Mouse (Mus musculus): Measurements from ENCODE around the gene Gm20741. TPM values are rescaled to one million over a fixed set of nuclear protein-coding genes. Genes with fewer than 3 reads are reported as not detected.

Gene Gm20741
- not detected in 2 replicates for polyA plus RNA-seq (2011; ENCODE audit: insufficient read length, low read depth, missing spikeins)

DNA sequence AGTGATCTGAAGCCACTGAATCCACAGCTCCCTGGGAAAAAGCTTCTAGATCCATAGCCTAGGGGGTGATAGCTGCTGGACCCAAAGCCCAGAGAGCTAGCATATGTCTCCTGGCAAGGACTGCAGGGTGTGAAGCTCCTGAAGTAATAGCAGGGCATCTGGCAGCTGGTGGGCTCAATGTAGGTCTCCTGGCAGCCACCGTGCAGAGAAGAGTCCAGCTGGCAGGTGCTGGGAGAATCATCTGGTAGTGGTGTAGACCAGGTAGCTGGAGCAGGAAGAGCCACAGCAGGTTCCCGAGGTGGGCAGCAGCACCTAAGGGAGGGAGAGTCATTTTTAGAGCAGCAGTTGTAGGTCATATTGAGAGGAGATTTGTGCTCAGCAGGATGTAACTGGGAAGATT lies at the start of gene Gm20741:
Gene Gm20741, minus strand, starts transcription at position 394 of the 400 bp plus-strand sequence.
- no peak within 1 kb of the TSS for H3K4me3 ChIP-seq (ENCODE audit: insufficient read depth, low read length)
- no peak within 1 kb of the TSS for H3K27ac ChIP-seq (ENCODE audit: insufficient read depth, low read length)
- TF ChIP-seq CTCF (IDR thresholded peaks at IDR 0.05; ENCODE audit: borderline replicate concordance, insufficient read depth, low read length) (no peak), POLR2A (IDR thresholded peaks at IDR 0.05; ENCODE audit: low read depth, low read length) (no peak)
- H3K4me1 ChIP-seq (ENCODE audit: control insufficient read depth, insufficient read depth, low read length) = no peaks in the 10 kb centered on the region

DNA sequence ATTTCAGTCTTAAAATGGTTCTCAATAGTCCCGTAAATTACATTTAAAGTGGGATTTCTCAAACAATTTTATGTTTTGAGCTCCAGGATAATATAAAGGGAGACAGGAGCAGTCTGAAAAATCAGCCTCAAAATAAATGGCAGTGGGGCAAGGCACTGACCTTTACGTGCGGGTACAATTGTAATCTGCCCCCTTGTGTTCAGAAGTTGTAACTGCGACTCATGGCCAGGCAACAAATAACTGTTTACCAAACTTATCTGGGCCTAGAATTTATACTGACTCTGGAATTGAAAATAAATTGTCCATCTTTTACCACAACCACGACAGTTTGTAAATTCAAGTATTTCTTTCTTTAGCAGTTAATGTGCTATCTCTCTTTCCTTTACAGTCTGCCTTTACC lies 39.4 kb upstream of the Gm20741 start:
- no peaks in the 10 kb centered on the region for H3K4me1 ChIP-seq (ENCODE audit: control insufficient read depth, insufficient read depth, low read length)
- no peak overlapping the region for H3K27ac ChIP-seq (ENCODE audit: insufficient read depth, low read length)
- TF ChIP-seq CTCF (IDR thresholded peaks at IDR 0.05; ENCODE audit: borderline replicate concordance, insufficient read depth, low read length) = peak; percentile 26; the same call in 1 of the 2 replicates
- no peak for TF ChIP-seq POLR2A (IDR thresholded peaks at IDR 0.05; ENCODE audit: low read depth, low read length)
- H3K4me3 ChIP-seq (ENCODE audit: insufficient read depth, low read length) = no peak overlapping the region

DNA sequence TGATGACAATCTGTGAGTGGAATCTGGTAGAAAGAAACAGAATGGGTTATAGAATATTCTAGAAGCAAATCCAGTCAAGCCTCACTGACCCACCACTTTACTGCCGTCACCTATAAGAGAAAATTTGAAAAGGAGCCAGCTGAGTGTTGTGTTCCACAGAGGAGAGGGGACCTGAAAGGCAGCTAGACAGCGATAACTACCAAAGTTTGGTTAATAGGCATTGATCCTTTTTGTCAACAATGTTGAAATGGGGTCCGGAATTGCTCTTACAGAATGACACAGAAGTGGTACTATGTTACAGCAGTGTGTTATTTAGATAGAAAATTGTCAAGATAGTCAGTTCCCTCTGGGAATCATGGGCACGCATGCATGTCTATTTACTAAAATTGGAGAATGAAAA lies 36.5 kb upstream of the Gm20741 start:
- H3K27ac ChIP-seq (ENCODE audit: insufficient read depth, low read length) = no peak overlapping the region
- H3K4me3 ChIP-seq (ENCODE audit: insufficient read depth, low read length) = no peak overlapping the region
- TF ChIP-seq CTCF (IDR thresholded peaks at IDR 0.05; ENCODE audit: borderline replicate concordance, insufficient read depth, low read length) (no peak), POLR2A (IDR thresholded peaks at IDR 0.05; ENCODE audit: low read depth, low read length) (no peak)
- no peaks in the 10 kb centered on the region for H3K4me1 ChIP-seq (ENCODE audit: control insufficient read depth, insufficient read depth, low read length)

DNA sequence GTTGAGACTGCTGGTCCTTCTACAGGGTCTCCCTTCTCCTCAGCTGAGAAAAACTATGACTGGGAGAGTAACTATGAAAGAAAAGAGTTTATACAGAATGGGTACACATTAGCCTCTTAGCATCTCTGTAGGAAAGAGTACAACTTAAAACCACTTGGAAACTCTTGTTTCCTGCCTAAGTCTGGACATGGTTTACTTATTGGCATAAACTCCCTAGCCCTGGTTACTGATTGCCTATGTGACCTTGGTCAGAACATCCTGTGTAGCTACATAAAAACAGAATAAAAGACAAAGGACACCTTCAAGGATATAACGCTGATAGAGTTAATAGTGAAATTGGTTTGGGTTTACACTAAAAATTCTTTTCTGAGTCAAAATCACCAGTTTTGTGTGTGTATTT lies 35.3 kb upstream of the Gm20741 start:
- H3K4me1 ChIP-seq (ENCODE audit: control insufficient read depth, insufficient read depth, low read length) = no peaks in the 10 kb centered on the region
- no peak overlapping the region for H3K27ac ChIP-seq (ENCODE audit: insufficient read depth, low read length)
- H3K4me3 ChIP-seq (ENCODE audit: insufficient read depth, low read length) = no peak overlapping the region
- no peak for TF ChIP-seq POLR2A (IDR thresholded peaks at IDR 0.05; ENCODE audit: low read depth, low read length)
- no peak for TF ChIP-seq CTCF (IDR thresholded peaks at IDR 0.05; ENCODE audit: borderline replicate concordance, insufficient read depth, low read length)

- Histone ChIP-seq H3K27ac (ENCODE audit: insufficient read depth, low read length) (no peak overlapping the region), H3K4me3 (ENCODE audit: insufficient read depth, low read length) (no peak overlapping the region)
- TF ChIP-seq POLR2A (IDR thresholded peaks at IDR 0.05; ENCODE audit: low read depth, low read length) (no peak), CTCF (IDR thresholded peaks at IDR 0.05; ENCODE audit: borderline replicate concordance, insufficient read depth, low read length) (no peak)
These were observed 15.0 kb upstream of the Gm20741 start for GRCm38 (mm10) chr16:88826978-88827377.

GRCm38 (mm10) chr16:88826095-88826652 lies 14.2 kb upstream of the Gm20741 start, which contains the start of gene Krtap14:
Krtap14 (minus strand) TSS chr16:88826145.
- Histone ChIP-seq H3K4me1 (ENCODE audit: control insufficient read depth, insufficient read depth, low read length) (no peaks in the 10 kb centered on the region), H3K27ac (ENCODE audit: insufficient read depth, low read length) (no peak within 1 kb of the TSS), H3K4me3 (ENCODE audit: insufficient read depth, low read length) (no peak within 1 kb of the TSS)
- TF ChIP-seq CTCF (IDR thresholded peaks at IDR 0.05; ENCODE audit: borderline replicate concordance, insufficient read depth, low read length) (no peak), POLR2A (IDR thresholded peaks at IDR 0.05; ENCODE audit: low read depth, low read length) (no peak)

More at GRCm38 (mm10) chr16:88826978-88827377, 15.0 kb upstream of the Gm20741 start:
- H3K4me1 ChIP-seq (ENCODE audit: control insufficient read depth, insufficient read depth, low read length) = no peaks in the 10 kb centered on the region

- no peak overlapping the region for H3K27ac ChIP-seq (ENCODE audit: insufficient read depth, low read length)
- no peak overlapping the region for H3K4me3 ChIP-seq (ENCODE audit: insufficient read depth, low read length)
- no peak for TF ChIP-seq POLR2A (IDR thresholded peaks at IDR 0.05; ENCODE audit: low read depth, low read length)
- no peak for TF ChIP-seq CTCF (IDR thresholded peaks at IDR 0.05; ENCODE audit: borderline replicate concordance, insufficient read depth, low read length)
- no peaks in the 10 kb centered on the region for H3K4me1 ChIP-seq (ENCODE audit: control insufficient read depth, insufficient read depth, low read length)
These were observed 11.7 kb upstream of the Gm20741 start for GRCm38 (mm10) chr16:88823736-88824135.

GRCm38 (mm10) chr16:88820066-88820465 lies 8.0 kb upstream of the Gm20741 start, which contains the start of gene Krtap15:
Krtap15 (plus strand) TSS chr16:88820215.
- TF ChIP-seq POLR2A (IDR thresholded peaks at IDR 0.05; ENCODE audit: low read depth, low read length) (no peak), CTCF (IDR thresholded peaks at IDR 0.05; ENCODE audit: borderline replicate concordance, insufficient read depth, low read length) (no peak)
- Histone ChIP-seq H3K27ac (ENCODE audit: insufficient read depth, low read length) (no peak within 1 kb of the TSS), H3K4me1 (ENCODE audit: control insufficient read depth, insufficient read depth, low read length) (no peaks in the 10 kb centered on the region), H3K4me3 (ENCODE audit: insufficient read depth, low read length) (no peak within 1 kb of the TSS)

- no peak overlapping the region for H3K4me3 ChIP-seq (ENCODE audit: insufficient read depth, low read length)
- H3K4me1 ChIP-seq (ENCODE audit: control insufficient read depth, insufficient read depth, low read length) = no peaks in the 10 kb centered on the region
- no peak overlapping the region for H3K27ac ChIP-seq (ENCODE audit: insufficient read depth, low read length)
- no peak for TF ChIP-seq POLR2A (IDR thresholded peaks at IDR 0.05; ENCODE audit: low read depth, low read length)
- TF ChIP-seq CTCF (IDR thresholded peaks at IDR 0.05; ENCODE audit: borderline replicate concordance, insufficient read depth, low read length) = no peak
These were observed 25.2 kb downstream of the Gm20741 start for GRCm38 (mm10) chr16:88786786-88787185.

- Histone ChIP-seq H3K4me1 (ENCODE audit: control insufficient read depth, insufficient read depth, low read length) (no peaks in the 10 kb centered on the region), H3K27ac (ENCODE audit: insufficient read depth, low read length) (no peak within 1 kb of the TSS), H3K4me3 (ENCODE audit: insufficient read depth, low read length) (no peak within 1 kb of the TSS)
- TF ChIP-seq CTCF (IDR thresholded peaks at IDR 0.05; ENCODE audit: borderline replicate concordance, insufficient read depth, low read length) (no peak), POLR2A (IDR thresholded peaks at IDR 0.05; ENCODE audit: low read depth, low read length) (no peak)
These were observed 34.4 kb downstream of the Gm20741 start, which contains the start of gene Gm5965 for GRCm38 (mm10) chr16:88777596-88777995. Gm5965 (plus strand) TSS chr16:88777896.
